Mouse (Mus musculus): Measurements from ENCODE around the gene Amacr. TPM values are rescaled to one million over a fixed set of nuclear protein-coding genes. Genes with fewer than 3 reads are reported as not detected.

Amacr gene
- 18.0 and 21.2 TPM in 2 replicates for polyA plus RNA-seq (2016; fragmentation: Nextera tagmentation; extraction: Ambion mirVana)

DNA sequence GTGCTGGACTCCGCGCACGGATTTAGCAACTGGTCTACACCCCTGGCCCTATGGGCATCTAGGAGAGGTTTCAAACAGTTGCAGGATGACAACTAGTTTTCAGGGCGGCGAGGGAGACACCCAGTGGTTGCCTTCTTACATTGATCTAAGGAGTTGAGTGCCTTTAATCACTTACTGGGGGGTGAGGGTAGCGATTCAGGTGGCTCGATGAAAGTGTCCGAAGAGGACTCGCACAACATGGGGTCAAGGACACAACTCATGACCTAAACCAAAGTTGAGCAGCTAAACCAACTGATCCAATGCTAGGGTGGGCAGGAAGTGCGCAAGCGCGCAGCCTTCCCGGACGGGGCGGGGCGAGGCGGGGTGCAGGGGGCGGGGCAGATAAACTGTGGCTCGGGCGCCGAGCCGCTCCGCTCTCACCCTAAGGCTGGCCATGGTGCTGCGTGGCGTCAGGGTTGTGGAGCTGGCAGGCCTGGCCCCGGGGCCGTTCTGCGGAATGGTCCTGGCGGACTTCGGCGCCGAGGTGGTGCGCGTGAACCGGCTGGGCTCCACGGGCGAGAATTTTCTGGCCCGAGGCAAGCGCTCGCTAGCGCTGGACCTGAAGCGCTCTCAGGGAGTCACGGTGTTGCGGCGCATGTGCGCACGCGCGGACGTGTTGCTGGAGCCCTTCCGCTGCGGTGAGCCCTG, at the start of gene Amacr:
Amacr (plus strand) TSS at position 380 of the 687 bp plus-strand sequence.
- no peaks in the 10 kb centered on the region; the same call in 1 of the 2 replicates for H3K4me1 ChIP-seq
- H3K4me3 ChIP-seq = peak within 1 kb of the TSS; percentile 68
- H3K27ac ChIP-seq = peak within 1 kb of the TSS; percentile 83
- no peaks in the 10 kb centered on the region for H3K27me3 ChIP-seq
- peak; percentile 97 for ATAC-seq (ENCODE audit: insufficient number of reproducible peaks, insufficient read depth, low FRiP score, low TSS enrichment)
- no peaks in the 10 kb centered on the region for H3K36me3 ChIP-seq
- H3K4me2 ChIP-seq (replicated peaks) = peak within 1 kb of the TSS; percentile 66
- under 1% methylated on average over 51 of the region's 52 CpGs for WGBS
- H3K9me3 ChIP-seq = no peaks in the 10 kb centered on the region
- H3K9ac ChIP-seq = peak within 1 kb of the TSS; percentile 73

DNA sequence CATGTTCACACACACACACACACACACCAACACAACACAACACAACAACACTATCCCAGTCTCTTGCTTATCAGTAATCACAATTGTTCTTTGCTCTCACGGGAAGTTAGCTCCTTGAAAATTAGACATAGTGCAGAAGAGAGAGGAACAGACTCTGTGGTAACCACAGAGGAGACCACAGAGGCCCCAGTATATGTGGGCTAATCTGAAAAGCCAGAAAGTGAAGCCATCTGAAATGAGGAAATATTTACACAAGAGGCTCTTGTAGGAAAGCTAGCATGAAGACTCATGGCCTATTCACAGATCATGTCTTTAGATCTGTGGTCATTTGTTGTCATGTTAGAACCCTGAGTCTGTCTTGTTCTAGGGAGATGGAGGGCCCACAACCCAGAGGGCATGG, 47.6 kb upstream of the Amacr start:
- H3K36me3 ChIP-seq = no peaks in the 10 kb centered on the region
- no peaks in the 10 kb centered on the region for H3K4me1 ChIP-seq
- no peak overlapping the region for H3K4me3 ChIP-seq
- ATAC-seq (ENCODE audit: insufficient number of reproducible peaks, insufficient read depth, low FRiP score, low TSS enrichment) = no peak
- no peak overlapping the region for H3K9ac ChIP-seq
- H3K9me3 ChIP-seq = no peaks in the 10 kb centered on the region
- no peak overlapping the region for H3K27ac ChIP-seq
- H3K27me3 ChIP-seq = no peaks in the 10 kb centered on the region
- no peak overlapping the region for H3K4me2 ChIP-seq (replicated peaks)
- WGBS = 52% methylated on average over 1 of the region's 1 CpGs

DNA sequence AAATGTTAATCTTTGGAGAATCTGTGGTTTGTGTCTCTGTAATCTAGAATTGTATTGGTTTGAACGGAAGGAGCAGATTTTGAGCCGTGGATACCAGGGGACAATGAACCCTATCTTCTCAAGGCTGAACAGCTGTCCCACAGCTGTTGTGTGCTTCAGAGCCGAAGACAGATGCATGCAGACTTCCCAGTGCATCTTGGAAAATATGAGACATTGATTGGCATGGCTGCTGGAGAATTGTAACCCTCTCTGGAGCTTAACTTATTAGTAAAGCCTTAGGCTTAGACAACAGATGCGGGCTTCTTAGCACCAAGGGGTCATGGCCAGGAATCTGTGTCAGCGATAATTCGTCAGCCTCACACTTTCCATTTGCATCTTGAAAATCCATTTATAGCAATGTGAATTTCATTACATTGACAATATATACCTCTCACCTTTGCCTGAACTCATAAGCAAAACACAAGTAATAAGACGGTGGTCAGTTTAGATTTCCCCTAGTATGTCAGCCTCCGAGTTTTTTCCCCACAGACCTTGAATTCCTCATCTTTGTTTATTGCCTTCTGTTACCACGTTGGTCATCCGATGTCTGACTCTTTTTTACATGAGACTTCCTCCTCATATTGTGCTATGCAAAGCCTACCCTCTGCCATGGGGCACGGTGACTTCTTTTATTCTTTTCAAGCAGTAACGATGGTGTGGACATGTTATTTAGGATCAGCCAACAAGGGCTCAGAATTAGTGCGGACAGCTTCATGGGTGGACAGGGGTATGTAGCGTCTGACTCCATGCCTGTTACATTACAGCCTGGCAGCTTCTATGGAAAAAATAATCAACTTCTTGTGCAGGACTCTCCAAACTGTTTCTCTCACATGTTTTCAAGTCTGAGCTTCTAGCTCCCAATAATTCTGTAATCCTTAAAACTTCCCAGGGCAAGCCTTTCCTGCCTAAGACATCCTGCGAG, 41.1 kb upstream of the Amacr start:
- no peak overlapping the region for H3K4me3 ChIP-seq
- no peaks in the 10 kb centered on the region for H3K36me3 ChIP-seq
- H3K9me3 ChIP-seq = no peaks in the 10 kb centered on the region
- H3K27me3 ChIP-seq = no peaks in the 10 kb centered on the region
- H3K9ac ChIP-seq = no peak overlapping the region
- H3K4me2 ChIP-seq (replicated peaks) = no peak overlapping the region
- no peak overlapping the region for H3K27ac ChIP-seq
- no peaks in the 10 kb centered on the region for H3K4me1 ChIP-seq
- WGBS = 68% methylated on average over 15 of the region's 15 CpGs
- no peak for ATAC-seq (ENCODE audit: insufficient number of reproducible peaks, insufficient read depth, low FRiP score, low TSS enrichment)

DNA sequence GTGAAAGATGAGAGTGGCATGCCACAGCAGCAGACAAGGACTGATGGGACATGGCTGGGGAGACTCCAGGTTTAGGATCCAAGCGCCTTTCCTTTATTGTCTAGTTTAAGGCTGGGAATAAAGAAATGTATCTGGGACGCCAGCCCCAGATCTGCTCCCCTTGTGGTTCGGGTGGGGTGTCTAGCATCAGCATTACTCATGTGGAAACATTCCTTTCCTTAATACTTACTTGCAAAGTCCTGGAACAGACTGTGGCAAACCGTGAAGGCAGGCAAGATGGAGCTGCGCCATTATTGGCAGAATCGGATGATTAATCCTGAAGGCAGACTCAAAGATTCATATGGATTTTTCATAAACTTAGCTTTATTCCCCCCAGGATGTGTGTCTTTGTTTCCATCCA, 39.7 kb upstream of the Amacr start:
- no peak overlapping the region for H3K27ac ChIP-seq
- H3K4me2 ChIP-seq (replicated peaks) = no peak overlapping the region
- WGBS = 83% methylated on average over 6 of the region's 6 CpGs
- no peaks in the 10 kb centered on the region for H3K36me3 ChIP-seq
- no peak for ATAC-seq (ENCODE audit: insufficient number of reproducible peaks, insufficient read depth, low FRiP score, low TSS enrichment)
- no peaks in the 10 kb centered on the region for H3K27me3 ChIP-seq
- H3K9ac ChIP-seq = no peak overlapping the region
- no peaks in the 10 kb centered on the region for H3K4me1 ChIP-seq
- H3K9me3 ChIP-seq = no peaks in the 10 kb centered on the region
- no peak overlapping the region for H3K4me3 ChIP-seq

DNA sequence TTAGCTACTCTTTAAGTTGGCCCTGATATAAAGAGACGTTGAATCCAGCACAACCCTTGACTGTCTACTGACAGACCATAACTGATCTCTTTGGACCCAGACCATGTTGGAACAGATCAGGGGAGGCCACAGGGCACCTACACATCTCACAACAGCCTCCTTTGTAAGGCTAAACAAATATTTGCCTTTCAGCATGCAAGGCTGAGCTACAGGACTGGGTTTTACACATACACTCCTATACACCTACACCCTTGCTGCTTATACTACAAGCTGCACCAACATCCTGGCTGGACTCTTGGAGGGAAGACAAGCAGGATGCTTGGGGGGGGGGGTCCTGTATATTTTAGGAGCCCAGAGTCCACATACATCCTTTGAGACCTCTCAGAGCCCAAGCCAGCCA, 33.7 kb upstream of the Amacr start:
- Histone ChIP-seq H3K36me3 (no peaks in the 10 kb centered on the region), H3K9ac (no peak overlapping the region), H3K27me3 (no peaks in the 10 kb centered on the region), H3K4me2 (replicated peaks) (no peak overlapping the region), H3K4me1 (no peaks in the 10 kb centered on the region), H3K27ac (no peak overlapping the region), H3K9me3 (no peaks in the 10 kb centered on the region), H3K4me3 (no peak overlapping the region)
- ATAC-seq (ENCODE audit: insufficient number of reproducible peaks, insufficient read depth, low FRiP score, low TSS enrichment) = no peak
- WGBS = 84% methylated on average over 1 of the region's 1 CpGs

DNA sequence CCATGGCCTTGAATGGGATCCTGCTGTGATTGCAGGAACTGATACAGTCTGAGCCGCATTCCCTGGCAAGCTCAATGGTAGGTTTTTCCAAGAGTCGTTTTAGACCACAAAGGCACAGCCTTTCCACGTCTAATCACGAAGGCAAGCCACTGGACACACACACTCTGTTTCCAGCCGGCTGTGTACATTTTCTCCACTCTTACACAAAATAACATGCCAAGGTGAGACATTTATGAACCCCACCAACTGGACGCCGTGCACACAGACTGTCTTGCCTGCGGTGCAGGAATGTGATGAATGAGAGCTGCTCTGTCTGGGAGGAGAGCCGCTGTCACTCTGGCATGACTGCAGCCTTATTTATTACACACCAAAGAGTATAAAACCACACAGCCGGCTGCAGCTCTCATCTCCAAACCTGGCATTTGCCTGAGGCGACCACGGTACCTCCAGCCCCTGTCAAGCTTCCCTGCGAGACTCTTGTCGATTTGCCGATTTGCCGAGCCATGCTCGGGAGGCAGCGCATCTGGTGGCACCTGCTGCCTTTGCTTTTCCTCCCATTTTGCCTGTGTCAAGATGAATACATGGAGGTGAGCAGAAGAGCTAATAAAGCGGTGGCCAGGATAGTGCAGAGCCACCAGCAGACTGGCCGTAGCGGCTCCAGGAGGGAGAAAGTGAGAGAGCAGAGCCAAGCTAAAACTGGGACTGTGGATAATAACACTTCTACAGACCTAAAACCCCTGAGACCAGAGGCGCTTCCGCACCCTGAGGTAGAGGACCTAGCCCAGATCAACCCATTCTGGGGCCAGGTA, 29.4 kb upstream of the Amacr start, which contains the start of gene C1qtnf3:
C1qtnf3 (plus strand) TSS at position 382 of the 809 bp plus-strand sequence.
- no peak for ATAC-seq (ENCODE audit: insufficient number of reproducible peaks, insufficient read depth, low FRiP score, low TSS enrichment)
- 75% methylated on average over 23 of the region's 23 CpGs for WGBS
- Histone ChIP-seq H3K4me3 (no peak within 1 kb of the TSS), H3K9ac (no peak within 1 kb of the TSS), H3K27ac (no peak within 1 kb of the TSS), H3K4me2 (replicated peaks) (no peak within 1 kb of the TSS), H3K27me3 (no peaks in the 10 kb centered on the region), H3K9me3 (no peaks in the 10 kb centered on the region), H3K36me3 (no peaks in the 10 kb centered on the region), H3K4me1 (no peaks in the 10 kb centered on the region)

DNA sequence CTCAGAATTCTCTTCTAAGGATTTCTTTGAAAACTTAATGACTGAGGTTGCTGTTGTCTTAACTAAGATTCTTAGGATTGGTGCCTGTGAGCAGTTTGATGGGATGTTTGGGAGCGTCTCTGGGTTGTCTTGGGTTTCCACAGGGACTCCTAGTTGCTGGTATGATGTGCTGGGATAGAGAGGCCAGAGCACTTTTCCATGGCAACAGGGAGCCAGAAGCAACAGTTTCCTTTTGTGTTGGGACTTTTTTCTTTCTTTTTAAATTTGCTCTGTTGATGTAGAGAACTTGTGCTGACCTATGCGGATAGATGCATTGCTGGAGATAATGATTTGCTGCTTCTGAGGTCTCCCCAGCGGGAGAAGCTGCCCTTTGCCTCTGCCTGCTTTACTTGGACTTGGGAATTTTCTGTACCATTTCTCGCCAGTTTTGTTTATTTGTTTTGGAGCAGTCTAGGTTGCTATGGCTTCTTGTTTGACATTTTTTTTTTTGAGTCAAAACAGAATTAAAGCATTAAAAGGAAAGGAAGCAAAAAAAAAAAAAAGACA, 28.7 kb upstream of the Amacr start:
- no peak overlapping the region for H3K4me3 ChIP-seq
- no peaks in the 10 kb centered on the region for H3K36me3 ChIP-seq
- ATAC-seq (ENCODE audit: insufficient number of reproducible peaks, insufficient read depth, low FRiP score, low TSS enrichment) = no peak
- no peaks in the 10 kb centered on the region for H3K9me3 ChIP-seq
- no peak overlapping the region for H3K9ac ChIP-seq
- H3K4me1 ChIP-seq = no peaks in the 10 kb centered on the region
- H3K4me2 ChIP-seq (replicated peaks) = no peak overlapping the region
- 68% methylated on average over 4 of the region's 4 CpGs for WGBS
- no peaks in the 10 kb centered on the region for H3K27me3 ChIP-seq
- no peak overlapping the region for H3K27ac ChIP-seq

DNA sequence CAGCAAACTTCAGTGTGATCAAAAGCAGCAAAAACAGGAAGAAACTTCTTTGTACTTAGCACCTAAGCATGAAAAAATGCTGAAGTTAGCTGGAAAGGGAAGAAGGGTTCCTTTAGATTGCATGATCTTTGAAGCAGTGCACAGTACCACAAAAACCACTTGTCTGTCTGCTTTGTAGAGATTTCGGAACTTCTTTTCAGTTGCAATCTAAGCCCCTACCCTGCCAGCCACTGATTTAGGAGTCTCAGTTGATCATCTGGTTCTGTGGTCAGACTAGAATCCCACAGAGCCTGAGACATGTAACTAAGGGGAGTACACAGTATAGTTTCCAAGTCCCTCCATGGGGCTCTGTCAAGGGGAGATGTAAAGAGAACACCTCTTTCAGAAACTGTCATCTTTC, 28.1 kb upstream of the Amacr start:
- ATAC-seq (ENCODE audit: insufficient number of reproducible peaks, insufficient read depth, low FRiP score, low TSS enrichment) = no peak
- Histone ChIP-seq H3K4me3 (no peak overlapping the region), H3K27ac (no peak overlapping the region), H3K9me3 (no peaks in the 10 kb centered on the region), H3K27me3 (no peaks in the 10 kb centered on the region), H3K4me2 (replicated peaks) (no peak overlapping the region), H3K9ac (no peak overlapping the region), H3K36me3 (no peaks in the 10 kb centered on the region), H3K4me1 (no peaks in the 10 kb centered on the region)
- 61% methylated on average over 1 of the region's 1 CpGs for WGBS

DNA sequence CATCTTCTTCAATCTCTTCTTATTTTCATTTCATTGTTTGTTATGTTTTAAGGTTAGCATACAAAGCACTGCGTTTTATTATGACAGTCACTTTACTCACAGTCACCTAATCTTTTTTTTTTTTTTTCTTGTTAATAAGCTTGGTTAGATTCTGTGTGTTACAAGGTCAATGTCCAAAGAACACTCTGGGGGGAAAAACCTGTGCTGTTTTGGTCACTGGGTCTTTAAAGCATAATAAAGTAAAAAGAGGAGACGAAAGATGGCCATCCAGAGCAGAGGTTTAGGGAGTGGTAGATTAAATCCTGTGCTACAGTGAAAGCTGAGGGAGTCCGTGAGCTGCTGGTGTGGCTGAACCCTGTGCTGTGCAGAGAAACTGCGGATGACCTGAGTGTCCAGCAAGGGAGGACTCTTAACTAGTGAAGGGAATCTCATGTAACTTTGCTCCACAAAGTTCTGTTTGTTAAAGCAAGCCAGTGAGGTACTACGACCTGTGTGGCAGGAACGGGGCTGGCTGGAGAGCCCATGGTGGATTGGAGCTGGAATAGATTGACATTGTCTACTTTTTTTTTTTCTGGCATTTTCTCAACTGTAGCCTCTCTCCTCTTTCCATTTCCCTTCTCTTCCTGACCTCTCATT, 27.1 kb upstream of the Amacr start:
- H3K27ac ChIP-seq = no peak overlapping the region
- no peak overlapping the region for H3K4me3 ChIP-seq
- no peaks in the 10 kb centered on the region for H3K4me1 ChIP-seq
- H3K36me3 ChIP-seq = no peaks in the 10 kb centered on the region
- no peaks in the 10 kb centered on the region for H3K27me3 ChIP-seq
- no peak overlapping the region for H3K4me2 ChIP-seq (replicated peaks)
- ATAC-seq (ENCODE audit: insufficient number of reproducible peaks, insufficient read depth, low FRiP score, low TSS enrichment) = no peak
- 76% methylated on average over 6 of the region's 6 CpGs for WGBS
- no peak overlapping the region for H3K9ac ChIP-seq
- H3K9me3 ChIP-seq = no peaks in the 10 kb centered on the region

DNA sequence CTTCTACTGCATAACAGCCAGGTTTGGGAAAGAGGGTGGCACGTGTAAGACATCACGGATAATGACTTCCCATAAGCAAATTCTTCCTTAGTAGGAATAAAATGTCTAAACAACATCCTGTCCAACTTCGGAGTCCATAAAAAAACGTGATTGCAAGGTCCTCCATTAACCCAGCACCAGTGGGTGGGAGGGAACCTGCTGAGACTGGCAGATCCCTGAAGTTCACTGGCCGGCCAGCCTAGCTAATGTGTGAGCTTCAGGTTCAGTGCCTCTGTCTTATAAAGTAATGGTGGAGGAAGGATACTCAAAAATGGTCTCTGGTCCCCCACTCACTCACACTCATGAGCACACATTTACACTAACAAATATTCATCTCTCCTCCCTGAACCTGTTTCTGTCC, 26.4 kb upstream of the Amacr start:
- no peak overlapping the region for H3K4me2 ChIP-seq (replicated peaks)
- no peaks in the 10 kb centered on the region for H3K4me1 ChIP-seq
- ATAC-seq (ENCODE audit: insufficient number of reproducible peaks, insufficient read depth, low FRiP score, low TSS enrichment) = no peak
- no peak overlapping the region for H3K27ac ChIP-seq
- WGBS = 64% methylated on average over 5 of the region's 5 CpGs
- H3K4me3 ChIP-seq = no peak overlapping the region
- H3K36me3 ChIP-seq = no peaks in the 10 kb centered on the region
- no peak overlapping the region for H3K9ac ChIP-seq
- no peaks in the 10 kb centered on the region for H3K9me3 ChIP-seq
- no peaks in the 10 kb centered on the region for H3K27me3 ChIP-seq

DNA sequence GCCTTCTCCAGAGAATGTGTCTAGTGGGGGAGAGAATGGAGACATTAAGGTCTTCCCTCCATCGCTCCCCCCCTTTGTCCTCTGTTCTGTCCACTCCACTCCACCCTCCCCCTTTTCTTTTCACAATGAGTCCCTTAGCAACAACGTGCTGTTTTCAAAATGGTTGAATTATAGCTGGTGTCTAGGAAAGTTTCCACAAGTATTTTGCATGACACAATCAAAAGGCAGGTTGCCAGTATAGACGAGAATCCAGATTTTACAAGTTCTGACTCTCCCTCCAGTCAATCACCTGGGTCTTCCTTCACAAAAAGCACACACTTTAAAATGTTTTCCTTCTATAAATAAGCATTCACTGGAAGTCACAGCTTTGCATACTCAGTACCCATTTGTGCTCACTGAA, 24.9 kb upstream of the Amacr start:
- no peak overlapping the region for H3K27ac ChIP-seq
- WGBS = 63% methylated on average over 3 of the region's 3 CpGs
- no peaks in the 10 kb centered on the region for H3K27me3 ChIP-seq
- no peak overlapping the region for H3K4me2 ChIP-seq (replicated peaks)
- ATAC-seq (ENCODE audit: insufficient number of reproducible peaks, insufficient read depth, low FRiP score, low TSS enrichment) = no peak
- H3K4me3 ChIP-seq = no peak overlapping the region
- H3K4me1 ChIP-seq = no peaks in the 10 kb centered on the region
- no peaks in the 10 kb centered on the region for H3K36me3 ChIP-seq
- no peaks in the 10 kb centered on the region for H3K9me3 ChIP-seq
- H3K9ac ChIP-seq = no peak overlapping the region

Measured in embryonic facial prominence, embryonic 12.5 days (tissue).